Mouse (Mus musculus): ENCODE measurements around the gene Megf11.
"Not testable (repeated sequence)": the region's sequence is repeated elsewhere in the genome, so short reads cannot be mapped to it uniquely, and the experiment has no call there.

Gene Megf11

GRCm38 (mm10) chr9:64462870-64463269 is 77.4 kb downstream of the Megf11 start:
- DNase-seq (ENCODE audit: extremely low read depth, insufficient read length, low spot score): no peak

DNA sequence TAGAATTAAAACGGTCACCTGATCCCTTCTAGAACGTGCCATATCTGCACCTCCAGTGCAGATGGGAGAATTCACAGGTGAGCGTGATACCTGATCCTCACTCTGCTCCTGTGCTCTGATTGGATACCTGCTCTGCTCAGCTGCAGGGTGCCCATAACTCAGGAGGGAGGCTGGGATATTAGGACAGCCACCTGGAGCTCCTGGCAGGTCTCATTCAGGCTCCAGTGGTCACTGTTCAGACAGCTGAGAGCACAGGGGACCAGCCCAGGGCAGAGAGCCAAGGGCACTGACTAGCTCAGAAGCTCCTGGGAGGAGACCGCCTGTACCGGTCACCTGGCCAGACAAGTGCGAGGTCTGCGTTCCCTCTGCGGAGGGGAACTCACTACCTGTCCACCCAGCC is 80.7 kb downstream of the Megf11 start:
- no peak for DNase-seq (ENCODE audit: extremely low read depth, insufficient read length, low spot score)

DNA sequence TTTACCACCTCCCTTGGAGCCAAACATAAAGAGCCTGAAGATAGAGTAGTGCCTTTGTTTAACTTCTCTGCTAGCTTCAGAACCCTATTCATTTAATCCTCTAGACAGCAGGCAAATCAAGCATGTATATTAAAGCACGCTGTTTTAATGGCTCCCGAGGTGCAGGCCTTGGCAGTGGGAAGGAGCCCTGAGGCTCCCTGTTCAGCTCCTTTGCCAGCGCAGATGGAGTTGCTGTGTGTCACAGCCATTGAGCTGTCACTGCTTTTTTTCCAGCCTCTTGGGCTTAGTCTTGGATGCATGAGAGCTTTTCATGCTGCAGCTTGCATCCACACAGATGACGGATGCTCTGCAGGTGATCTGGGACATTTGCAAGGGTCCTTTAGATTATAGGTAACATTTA is 81.1 kb downstream of the Megf11 start:
- no peak for DNase-seq (ENCODE audit: extremely low read depth, insufficient read length, low spot score)

DNA sequence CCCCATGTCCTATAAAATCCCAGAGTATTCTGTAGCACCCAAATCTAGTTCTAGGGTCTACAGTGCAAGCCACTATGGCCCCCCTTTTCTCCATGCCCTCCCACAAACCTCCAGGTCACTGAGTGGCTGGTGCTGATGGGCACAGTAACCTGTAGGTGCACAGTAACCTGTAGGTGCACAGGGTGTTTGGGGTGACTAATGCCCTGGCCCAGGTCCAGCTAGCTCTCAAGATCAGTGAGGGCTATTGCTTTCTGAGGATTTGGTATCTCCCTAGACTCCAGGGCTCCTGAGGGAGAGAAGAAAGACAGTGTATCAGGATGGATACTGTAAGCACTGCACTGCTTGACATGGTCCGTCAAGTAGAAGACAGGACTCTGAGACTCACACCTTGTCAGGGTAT is 85.4 kb downstream of the Megf11 start:
- no peak for DNase-seq (ENCODE audit: extremely low read depth, insufficient read length, low spot score)

DNA sequence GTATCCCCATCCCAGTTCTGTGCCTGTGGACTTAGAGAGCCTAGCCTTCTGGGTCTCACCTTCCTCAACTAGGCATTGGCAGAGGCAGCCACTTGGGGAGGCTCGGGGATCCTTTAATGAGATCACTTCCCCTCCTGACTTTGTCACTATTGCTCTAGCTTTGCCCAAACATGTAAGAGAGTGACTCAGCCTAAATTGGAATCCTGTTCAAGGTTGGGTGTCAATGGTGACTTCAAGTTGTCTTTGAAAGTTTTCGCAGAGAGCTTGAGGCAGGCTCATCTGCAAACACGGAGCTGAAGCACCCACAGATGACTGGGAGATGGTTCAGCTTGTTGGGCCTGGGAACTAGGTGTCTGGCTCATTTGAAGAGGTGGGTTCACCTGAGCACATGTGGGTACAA is 85.9 kb downstream of the Megf11 start:
- no peak for DNase-seq (ENCODE audit: extremely low read depth, insufficient read length, low spot score)

- DNase-seq (ENCODE audit: extremely low read depth, insufficient read length, low spot score): no peak
Measured at GRCm38 (mm10) chr9:64472165-64472564, 86.7 kb downstream of the Megf11 start.

GRCm38 (mm10) chr9:64472743-64473142 is 87.3 kb downstream of the Megf11 start:
- DNase-seq (ENCODE audit: extremely low read depth, insufficient read length, low spot score): no peak

DNA sequence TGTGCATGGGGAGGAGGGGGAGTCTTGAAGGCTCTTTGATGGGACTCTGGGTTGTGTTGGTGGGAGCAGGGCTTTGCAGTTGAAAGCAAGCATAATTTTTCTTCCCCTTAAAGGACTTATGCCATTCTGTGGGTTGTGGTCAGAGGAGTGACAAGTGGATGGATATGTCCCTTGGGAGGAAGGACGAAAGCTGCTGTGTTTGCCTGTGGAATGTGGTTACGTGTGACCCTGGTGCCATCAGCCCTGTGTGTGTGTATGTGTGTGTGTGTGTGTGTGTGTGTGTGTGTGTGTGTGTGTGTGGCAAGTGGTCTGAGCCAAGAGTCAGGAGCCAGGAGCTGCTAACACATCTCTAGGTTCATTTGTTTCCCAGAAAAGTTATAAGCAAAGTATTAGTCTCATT is 87.7 kb downstream of the Megf11 start:
- DNase-seq (ENCODE audit: extremely low read depth, insufficient read length, low spot score): peak; percentile 16

- no peak for DNase-seq (ENCODE audit: extremely low read depth, insufficient read length, low spot score)
Measured at GRCm38 (mm10) chr9:64473695-64474094, 88.3 kb downstream of the Megf11 start.

GRCm38 (mm10) chr9:64474142-64474541 is 88.7 kb downstream of the Megf11 start:
- peak; percentile 44 for DNase-seq (ENCODE audit: extremely low read depth, insufficient read length, low spot score)

GRCm38 (mm10) chr9:64475942-64476341 is 90.5 kb downstream of the Megf11 start:
- DNase-seq (ENCODE audit: extremely low read depth, insufficient read length, low spot score): no peak

GRCm38 (mm10) chr9:64477397-64477796 is 92.0 kb downstream of the Megf11 start:
- DNase-seq (ENCODE audit: extremely low read depth, insufficient read length, low spot score): not testable (repeated sequence)

- DNase-seq (ENCODE audit: extremely low read depth, insufficient read length, low spot score): no peak
Measured at GRCm38 (mm10) chr9:64482126-64482525, 96.7 kb downstream of the Megf11 start.

GRCm38 (mm10) chr9:64487377-64487776 is 102.0 kb downstream of the Megf11 start:
- DNase-seq (ENCODE audit: extremely low read depth, insufficient read length, low spot score): no peak

DNA sequence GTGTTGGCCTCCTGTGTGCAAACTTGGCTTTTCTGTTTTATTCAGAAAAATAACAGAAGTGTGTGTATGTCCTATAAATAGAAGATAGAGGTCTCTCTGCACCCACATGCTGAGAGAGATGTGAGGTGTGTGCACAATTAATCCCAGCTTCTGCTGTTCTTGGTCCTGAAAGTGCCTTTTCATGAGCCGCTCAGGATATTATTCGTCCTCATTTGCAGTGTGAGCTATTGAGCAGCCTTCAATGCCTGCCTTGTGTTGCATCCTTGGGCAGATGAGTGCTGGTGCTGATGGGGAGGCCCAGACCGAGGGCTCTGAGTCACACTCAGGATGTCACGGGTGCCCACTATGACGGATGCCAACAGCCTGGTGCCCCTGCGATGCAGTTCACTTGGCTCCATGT is 109.2 kb downstream of the Megf11 start:
- no peak for DNase-seq (ENCODE audit: extremely low read depth, insufficient read length, low spot score)

- no peak for DNase-seq (ENCODE audit: extremely low read depth, insufficient read length, low spot score)
Measured at GRCm38 (mm10) chr9:64498929-64499328, 113.5 kb downstream of the Megf11 start.

- DNase-seq (ENCODE audit: extremely low read depth, insufficient read length, low spot score): no peak
Measured at GRCm38 (mm10) chr9:64501211-64501610, 115.8 kb downstream of the Megf11 start.

- DNase-seq (ENCODE audit: extremely low read depth, insufficient read length, low spot score): no peak
Measured at GRCm38 (mm10) chr9:64503996-64504395, 118.6 kb downstream of the Megf11 start.

DNA sequence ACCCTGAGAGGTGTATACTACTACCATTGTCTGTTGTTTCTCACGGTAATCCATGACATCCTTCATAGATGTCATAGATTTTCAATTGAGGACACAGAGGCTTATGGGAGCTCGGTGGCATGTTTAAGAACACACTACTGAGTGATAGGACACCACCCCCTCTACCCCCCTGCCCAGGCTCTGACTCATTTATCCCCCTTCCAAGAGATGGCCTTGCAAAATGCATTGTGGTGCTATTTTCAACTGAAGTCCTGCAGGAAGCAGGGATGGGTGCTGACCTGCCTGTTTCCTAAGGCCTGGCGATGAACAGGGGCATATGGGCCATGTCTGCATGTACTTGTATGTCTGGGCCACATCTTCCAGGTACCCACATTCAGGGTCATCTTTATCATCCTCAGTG is 119.0 kb downstream of the Megf11 start:
- no peak for DNase-seq (ENCODE audit: extremely low read depth, insufficient read length, low spot score)

DNA sequence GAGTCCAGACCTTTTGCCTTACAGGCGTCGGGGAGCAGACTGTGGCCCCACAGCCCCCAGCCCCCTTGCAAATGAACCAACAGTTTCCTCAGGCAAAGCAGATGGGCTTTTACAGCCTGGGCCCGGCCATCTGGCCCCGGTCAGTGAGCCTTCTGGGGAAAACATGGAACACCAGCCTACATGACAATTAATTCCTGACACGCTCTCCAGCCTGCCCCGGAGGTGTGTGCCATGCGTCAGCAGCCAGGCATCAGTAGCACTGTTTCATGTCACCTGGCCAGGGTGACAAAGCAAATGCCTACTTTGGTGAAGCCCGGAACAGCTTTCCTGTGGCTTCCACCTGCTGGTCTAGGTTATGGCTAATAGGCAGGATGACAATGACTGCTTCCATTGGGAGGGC is 119.5 kb downstream of the Megf11 start:
- no peak for DNase-seq (ENCODE audit: extremely low read depth, insufficient read length, low spot score)

GRCm38 (mm10) chr9:64506440-64507206 is 121.2 kb downstream of the Megf11 start:
- DNase-seq (ENCODE audit: extremely low read depth, insufficient read length, low spot score): no peak

DNA sequence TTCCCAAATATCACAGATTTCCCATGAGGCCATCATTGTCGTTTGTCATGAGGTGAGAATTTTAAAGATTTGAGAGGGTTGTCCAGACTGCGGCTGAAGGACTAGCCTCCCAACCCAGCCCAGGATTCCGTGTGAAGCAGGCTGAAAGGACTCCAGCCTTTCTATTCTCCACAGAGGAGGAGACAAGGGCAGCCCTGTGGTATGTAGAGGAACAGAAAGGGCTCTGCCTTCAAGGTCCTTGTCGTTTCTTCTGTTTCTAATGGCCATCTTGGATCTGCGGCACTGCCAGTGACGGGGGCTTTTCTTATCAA is 121.7 kb downstream of the Megf11 start:
- no peak for DNase-seq (ENCODE audit: extremely low read depth, insufficient read length, low spot score)

DNA sequence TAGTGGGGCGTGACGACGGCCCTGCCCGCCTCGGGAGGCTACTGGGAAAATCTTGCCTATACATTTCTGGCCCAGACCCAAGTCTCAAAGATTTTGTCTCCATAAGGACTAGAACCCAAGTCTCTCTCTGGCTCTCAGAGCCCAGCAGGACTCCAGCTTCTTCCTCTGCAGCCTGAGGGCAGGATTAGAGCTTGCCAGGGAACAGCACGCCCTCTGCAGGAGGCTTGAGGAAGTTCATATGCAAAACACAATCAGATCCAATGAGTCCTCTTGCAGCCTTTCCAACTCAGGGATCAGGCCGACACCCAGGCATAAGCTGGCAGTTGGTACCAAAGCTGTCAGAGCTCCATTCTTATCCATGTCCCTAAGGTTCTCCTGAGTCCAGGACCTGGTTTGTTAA is 122.6 kb downstream of the Megf11 start:
- no peak for DNase-seq (ENCODE audit: extremely low read depth, insufficient read length, low spot score)

Data from 3134 (cell line).